Mouse (Mus musculus) kidney, postnatal 10 days (tissue): ENCODE measurements at regions not wholly inside any gene's neighbourhood (a gene's known extent, or its start where the extent isn't known, plus 50 kb on each side); places are given as distances from the start of the nearest gene placed in this dataset.
"Not testable (repeated sequence)": the region's sequence is repeated elsewhere in the genome, so short reads cannot be mapped to it uniquely, and the experiment has no call there.

Source experiments
- DNase-seq: peaks from one replicate; pipeline ENCODE4 v3.0.0; 2021; ENCODE audit warnings: mixed read lengths

DNA sequence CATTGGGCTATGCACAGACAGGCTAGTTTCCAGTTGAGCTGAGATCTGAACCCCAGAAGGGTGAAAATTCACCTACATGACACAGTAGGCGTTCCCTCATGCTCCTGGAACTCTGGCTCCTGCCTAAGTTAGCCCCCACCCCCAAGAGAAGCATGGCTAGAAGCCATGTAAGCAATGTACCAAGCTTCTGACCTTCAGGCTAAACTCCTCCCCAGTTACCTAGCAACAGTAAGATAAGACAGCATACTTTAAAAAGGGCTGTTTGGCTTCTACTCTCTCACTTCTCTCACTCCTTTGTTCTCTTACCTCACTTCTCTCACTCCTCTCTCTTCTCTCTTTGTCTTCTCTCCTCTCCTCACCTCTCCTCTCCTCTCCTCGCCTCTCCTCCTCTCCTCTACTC lies 629.7 kb upstream of the Prmt6 start:
- DNase-seq, result not testable (repeated sequence)

DNA sequence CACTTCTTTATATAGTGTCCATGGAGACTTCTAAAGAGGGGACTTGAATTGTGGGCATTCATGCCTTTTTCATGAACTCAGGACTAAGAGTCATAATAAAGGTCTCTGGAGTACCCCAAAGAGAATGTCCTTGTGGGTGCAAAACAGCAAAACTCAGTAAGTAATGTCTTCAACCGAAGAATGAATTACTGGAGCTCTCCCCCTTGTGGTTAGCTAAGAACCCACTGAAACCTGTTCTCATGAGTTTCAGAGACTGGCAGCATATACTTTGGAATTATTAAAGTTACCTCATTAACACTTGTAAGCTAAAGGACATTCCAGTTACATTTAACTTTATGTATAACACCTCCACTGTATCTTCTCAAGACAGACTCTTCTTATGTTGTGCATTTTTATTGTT lies 615.2 kb upstream of the Prmt6 start:
- DNase-seq, result no peak

DNA sequence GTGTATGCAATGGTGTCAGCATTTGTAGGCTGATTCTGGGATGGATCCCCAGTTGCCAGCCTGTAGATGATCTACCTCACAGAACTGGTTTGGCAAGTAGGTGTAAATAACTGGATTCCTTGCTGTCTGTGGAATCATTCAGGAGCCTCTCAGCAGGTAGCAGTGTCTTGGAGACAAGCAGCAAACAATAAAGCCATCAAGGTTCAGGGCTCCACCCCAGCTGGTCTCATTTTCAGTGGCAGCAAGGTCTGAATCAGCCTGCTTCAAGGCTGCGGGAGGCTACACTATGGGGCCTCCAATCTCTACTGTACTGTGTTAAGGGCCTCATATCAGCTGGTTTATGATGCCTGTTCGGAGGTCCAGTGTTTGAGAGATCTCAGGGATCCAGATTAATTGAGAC lies 596.4 kb upstream of the Prmt6 start:
- DNase-seq, result no peak

DNA sequence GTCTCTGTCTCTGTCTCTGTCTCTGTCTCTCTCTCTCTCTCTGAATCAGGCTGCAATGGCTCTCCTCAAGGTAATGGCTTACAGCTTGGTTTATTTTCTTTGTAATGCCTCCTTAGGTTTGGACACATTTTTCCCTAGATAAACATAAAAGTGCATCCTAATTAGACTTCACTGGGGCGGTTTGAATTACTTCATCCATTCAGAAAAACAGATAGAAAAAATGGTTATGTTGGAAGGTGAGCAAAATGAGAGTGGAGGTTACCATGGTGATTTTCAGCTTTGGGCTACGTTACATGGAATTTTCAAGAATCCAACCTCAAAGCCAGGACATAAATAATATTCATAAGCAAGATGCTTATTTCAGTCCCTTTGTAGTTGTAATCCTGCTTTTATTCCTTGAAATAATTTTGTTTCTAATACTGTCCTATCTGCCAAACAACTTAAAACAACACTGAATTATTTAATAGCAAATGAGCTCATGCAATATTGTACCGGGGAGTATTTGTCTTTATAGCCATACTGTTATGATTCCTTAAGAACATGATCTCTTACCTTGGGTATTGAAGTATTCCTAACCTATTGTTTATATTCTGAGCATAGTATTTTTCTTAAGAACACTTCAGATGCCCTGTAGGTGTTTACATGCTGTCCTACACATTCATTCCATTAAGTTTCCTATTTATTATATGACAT lies 570.1 kb upstream of the Prmt6 start:
- no peak for DNase-seq

DNA sequence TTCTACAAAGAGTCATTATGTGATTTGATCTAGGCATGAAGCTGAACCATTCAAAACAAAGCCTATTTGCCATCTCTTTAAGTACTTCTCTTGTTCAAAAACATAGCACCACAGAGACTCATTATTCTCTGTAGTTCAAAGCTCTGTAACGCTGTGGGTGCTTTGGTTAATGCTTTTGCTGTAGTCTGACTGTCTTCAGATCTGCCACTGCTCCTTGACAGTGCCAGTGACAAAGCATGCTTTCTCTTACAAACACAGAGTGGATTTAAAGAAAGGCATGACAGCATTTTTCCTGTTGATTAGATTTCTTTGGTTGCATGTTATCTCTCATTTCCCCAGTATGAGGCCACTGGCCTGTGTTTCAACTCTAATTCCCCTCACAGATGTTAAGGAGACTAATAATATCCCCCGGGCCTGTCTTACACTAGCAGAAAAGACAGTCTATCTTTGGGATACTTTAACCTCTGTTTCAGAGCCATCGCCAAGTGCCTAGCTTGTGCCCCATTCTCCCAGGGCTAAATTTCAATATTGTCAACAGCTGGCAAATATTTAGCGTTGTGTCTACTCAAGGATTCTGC lies 538.3 kb upstream of the Prmt6 start:
- no peak for DNase-seq

DNA sequence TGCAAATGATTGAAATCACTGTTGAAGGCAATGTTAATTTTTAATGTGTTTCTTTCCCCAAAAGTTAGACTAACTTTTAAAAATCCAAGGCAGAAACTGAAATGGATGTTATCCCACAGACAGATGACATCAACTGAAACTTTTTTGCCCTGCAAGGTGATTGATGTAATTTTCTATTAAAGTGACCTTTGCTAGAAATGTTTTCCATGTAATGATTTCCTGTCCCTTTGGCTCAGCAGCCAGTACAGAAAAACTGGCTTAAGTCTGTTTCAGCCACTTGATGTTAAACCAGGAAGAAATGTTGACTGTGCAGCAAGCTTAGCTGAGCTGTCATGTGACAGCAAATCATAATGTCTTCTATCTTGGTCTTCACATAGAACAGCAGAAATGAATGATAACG lies 504.5 kb upstream of the Prmt6 start:
- no peak for DNase-seq

DNA sequence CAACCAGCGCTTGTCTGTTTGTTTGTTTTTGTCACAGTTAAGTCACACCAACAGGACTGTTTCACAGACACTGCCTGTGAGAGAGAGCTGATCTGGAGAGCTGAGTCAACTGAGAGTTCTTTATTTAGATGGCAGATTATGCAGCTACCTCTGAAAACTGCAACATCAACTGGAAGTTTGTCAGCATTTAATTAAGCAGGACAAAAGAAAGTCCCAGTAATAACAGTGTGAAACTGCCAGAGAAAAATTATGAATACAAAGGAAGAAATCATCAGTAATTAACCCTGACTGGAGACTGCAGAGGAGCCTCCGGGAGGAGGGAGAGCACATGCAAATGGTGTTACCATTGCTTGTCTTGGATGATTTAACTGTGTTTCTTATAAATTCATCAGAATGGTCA lies 495.5 kb upstream of the Prmt6 start:
- DNase-seq, result no peak

DNA sequence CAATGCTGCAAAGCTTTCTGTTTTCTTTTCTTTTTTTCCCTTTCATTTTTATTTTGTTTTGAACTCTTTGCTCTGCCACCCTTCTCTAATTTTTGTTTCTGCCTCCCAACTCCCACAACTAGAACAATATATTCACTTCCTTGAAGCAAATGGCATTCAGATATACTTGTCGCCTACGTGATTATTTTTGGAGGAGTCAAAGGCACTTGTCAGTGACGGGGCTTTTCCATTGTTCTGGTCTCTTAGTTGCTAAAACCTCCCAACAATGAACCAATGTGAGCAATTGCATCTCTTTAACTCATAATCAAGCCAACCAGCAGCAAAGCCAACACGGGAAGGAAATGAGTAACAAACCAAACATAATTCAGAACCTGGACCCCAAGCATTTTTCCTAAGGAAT lies 449.3 kb upstream of the Prmt6 start:
- no peak for DNase-seq

DNA sequence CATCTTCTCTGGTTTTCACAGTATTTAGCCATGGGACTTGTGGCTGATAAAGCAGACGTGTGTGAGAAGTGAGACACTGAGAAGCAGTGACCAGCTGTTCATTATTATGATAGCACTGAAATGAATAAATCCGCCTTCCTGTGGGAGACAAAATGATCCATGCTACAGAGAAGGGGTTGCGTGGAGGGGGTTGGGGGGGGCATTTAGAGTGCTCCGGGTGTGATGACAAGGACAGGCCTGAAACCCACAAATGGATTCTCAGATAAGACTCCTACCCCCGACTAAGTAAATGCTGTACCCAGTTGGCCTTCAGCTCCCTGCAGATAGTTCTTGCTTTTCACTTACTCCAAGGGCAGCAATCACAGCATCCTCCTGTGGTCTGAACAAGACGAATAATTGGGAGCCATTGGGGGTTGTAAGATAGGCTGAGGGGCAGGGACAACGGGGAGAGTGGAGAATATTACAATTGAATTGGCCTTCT lies 416.8 kb upstream of the Prmt6 start:
- no peak for DNase-seq

DNA sequence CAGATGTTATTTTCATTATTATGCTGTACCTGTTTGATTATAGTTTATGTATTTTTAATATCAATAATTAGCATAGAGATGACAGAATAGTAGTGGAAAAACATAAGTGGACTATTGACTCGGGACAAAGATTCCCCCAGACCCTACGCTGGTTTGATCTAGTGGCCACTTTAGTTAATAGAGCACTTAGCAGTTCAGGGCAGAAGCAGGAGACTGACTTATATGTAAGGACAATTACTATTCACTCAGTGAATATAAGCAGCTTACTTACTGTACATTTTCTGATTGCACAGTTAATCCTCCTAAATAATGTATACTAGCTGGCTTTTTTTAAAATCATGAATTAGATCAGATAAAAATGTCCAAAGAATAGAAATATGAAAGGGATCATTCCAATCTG lies 416.2 kb upstream of the Prmt6 start:
- DNase-seq, result no peak

DNA sequence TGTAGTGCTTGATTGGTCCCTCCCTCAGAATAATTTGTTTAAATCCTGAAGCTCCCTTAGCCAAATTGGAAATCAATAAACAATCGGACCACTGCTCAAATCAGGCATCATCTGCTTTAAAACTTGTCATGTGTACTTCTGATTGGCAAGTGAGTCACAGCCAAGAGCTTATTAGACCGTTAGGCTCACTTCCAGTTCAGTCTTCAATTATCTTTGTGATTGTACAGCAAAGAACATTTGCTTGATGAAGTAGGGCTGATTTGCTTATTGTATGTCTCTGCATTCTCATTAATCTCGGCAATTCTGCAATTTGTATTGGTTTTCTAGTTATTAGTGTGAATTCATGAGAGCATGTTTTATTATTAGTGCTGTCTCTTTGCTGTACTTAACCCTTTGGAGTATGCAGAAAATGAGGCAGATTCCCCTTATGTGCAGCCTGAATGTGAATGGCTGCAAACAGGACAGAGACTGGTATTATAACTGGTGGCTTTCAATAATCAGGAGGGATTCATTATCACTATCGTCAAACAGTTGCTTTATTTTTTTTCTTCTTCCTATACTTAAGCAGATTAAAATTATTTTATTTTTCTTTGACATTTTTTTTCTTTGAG lies 406.8 kb upstream of the Prmt6 start:
- no peak for DNase-seq

DNA sequence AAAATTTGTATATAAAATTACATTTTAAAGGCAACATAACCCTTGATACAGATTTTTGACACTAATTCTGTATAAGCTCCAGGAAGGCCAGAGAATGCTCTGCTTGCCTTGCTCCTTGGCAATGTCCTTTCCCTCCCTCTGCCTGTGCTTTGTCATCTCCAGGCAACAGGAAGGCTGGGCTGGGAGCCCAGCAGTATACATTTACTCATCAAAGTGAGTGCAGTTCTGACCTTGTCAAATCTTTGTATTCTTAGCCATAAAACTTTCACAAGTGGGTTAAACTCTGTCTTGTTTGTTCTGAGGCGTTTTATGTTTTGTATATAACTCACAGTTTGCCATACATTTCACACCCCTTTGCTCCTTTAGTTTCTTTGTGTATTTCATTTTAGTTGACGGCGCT lies 375.5 kb upstream of the Prmt6 start:
- peak; percentile 10 for DNase-seq

DNA sequence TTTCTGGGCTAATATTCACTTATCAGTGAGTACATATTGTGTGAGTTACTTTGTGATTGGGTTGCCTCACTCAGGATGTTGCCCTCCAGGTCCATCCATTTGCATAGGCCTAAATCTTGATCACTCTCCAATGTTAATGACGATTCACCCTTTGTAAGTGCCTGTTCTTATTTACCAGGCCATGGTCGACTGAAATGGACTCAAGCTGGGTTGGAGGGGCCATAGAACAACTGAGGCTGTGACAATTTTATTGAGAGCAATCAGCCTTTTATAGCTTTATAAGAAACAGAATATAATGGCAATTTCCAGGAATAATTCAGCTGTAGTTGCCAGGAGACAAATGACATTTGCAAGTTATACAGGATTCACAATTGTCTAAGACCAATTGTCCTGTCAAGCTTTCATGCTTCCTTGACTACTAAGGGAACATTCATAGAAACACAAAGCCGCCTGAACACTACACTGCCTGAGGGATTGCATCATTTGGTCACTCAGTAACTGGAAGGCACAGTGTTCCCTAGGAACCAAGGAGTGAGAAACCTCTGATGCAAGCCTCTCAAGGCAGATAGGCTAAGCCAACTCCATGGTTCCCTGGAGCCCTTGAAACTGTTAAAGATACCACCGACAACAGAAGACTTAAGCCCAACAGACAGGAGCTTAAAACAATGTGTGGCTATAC lies 348.5 kb upstream of the Prmt6 start:
- no peak for DNase-seq

DNA sequence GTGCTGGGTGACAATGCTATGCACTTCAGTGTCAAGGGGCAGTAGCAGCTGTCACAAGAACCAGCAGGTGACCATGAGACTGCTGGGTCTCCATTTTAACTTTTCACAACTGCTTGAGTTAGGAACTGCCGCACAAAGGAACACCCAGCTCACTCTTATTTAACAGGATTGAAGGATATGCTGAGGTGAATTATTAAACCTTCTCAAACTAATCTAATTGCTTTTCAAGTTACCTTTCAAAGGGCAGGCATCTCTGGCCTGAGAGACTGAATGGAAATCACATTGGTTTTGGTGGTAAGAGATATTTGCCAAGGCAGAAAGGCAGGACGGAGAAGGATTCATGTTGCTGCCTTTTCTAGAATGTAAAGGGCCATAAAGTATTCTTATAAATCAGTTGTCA lies 332.0 kb upstream of the Prmt6 start:
- DNase-seq, result no peak

DNA sequence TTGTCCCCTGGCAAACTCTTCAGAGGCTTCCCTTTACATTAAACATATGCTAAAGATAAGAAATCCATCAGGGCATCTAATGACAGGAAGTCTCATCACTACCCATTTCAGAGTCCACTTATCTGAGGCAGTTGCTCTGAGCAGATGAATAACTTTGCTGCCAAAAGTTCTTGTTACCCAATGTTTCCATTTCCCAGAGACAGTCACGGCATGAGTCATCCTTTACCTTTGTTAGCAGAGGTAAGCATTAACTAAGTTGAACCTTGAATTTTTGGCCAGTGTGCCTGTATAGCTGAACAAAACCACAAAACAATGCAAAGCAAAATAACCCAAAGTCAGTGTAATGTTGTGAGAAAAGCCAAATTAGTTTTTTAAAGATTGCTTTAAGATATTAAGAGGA lies 328.5 kb upstream of the Prmt6 start:
- no peak for DNase-seq

DNA sequence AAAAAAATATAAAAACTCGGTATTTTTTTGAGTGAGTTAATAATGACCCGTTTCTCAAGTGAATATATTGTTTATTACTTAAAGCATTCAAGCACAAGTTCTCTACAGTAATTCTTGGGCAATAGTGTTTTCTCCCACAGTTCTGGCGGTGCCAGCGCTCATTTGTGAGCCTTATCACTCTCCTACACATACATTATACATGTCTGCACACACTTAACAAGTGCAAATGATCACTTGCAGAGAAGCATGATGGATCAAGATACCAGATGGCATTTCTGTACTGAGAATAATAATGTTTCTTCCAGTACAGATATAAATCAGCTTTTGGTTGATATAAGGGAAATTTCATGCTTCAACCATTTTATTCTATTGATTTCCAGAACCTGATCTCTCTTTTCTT lies 316.4 kb upstream of the Prmt6 start:
- no peak for DNase-seq

DNA sequence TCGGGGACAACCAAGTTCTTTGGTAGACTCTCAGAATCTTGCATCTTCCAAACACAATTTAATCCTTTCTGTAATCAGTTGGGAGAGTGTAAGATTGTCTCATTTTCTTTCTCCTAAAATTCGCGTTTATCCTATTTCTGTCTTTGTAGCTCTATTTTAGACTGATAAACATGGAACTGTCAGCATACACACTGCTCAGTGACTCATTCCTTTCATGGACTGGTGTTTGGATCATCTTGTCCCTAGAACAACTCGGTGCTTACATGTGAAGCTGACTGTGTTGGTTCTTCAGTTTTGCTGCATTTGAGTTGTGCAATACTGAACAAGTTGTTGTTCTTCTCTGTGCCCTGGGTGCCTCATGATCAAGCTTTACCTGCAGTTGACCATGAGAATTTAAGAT lies 296.5 kb upstream of the Prmt6 start:
- DNase-seq, result no peak

DNA sequence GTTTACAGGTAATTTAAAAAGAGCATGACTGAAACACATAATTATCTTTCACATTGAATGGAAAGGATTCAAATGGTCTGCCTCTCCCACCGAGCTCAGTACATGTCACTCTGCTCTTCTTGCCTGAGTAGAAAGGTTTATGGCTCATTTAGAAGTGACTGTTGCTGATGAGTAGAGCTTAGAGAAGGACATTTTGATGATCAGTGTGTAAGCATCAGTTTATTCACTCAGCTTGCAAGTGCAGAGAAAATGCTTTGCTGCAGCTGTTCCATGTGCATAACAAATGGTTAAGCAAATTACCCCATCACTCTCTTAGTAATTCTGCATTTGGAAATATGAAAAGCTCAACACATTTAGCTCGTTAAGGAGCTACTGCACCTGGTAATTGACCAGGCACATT lies 287.5 kb upstream of the Prmt6 start:
- DNase-seq, result no peak
